Mouse (Mus musculus) heart, postnatal 0 days (tissue): ENCODE results near the gene Cdh22. TPM values are rescaled to one million over a fixed set of nuclear protein-coding genes. Genes with fewer than 3 reads are reported as not detected.

Source experiments
- ATAC-seq: fragments of 200-750 bp; cut with Nextera tagmentation; 2 replicates; pipeline ENCODE4 v1.8.0; 2017; ENCODE audit warnings: low read depth, moderate number of reproducible peaks, moderate library complexity; ENCODE audit not compliant: insufficient read depth
- DNase-seq: peaks from one replicate; pipeline ENCODE4 v3.0.0-alpha.2; 2016; ENCODE audit warnings: low spot score
- H3K27ac ChIP-seq: fragments of 300-500 bp; sonication (generic); 2 replicates; pipeline ENCODE4 v1.5.1; 2014; ENCODE audit warnings: low read depth, mild to moderate bottlenecking
- H3K27me3 ChIP-seq: fragments of 300-500 bp; sonication (generic); 2 replicates; pipeline ENCODE4 v1.6.1; 2014; ENCODE audit warnings: low read length, mixed read lengths; ENCODE audit not compliant: control insufficient read depth, insufficient read depth
- H3K36me3 ChIP-seq: fragments of 300-500 bp; sonication (generic); replicated peaks from 2 replicates; pipeline ENCODE4 v1.6.1; 2014; ENCODE audit warnings: low read length, mixed read lengths; ENCODE audit not compliant: control insufficient read depth, insufficient read depth
- H3K4me1 ChIP-seq: fragments of 300-500 bp; sonication (generic); 2 replicates; pipeline ENCODE4 v1.6.1; 2014; ENCODE audit warnings: antibody characterized with exemption; ENCODE audit not compliant: control insufficient read depth, insufficient read depth
- H3K4me2 ChIP-seq: fragments of 300-500 bp; sonication (generic); 2 replicates; pipeline ENCODE4 v1.6.1; 2014; ENCODE audit warnings: low read depth, mild to moderate bottlenecking, low read length, moderate library complexity
- H3K4me3 ChIP-seq: fragments of 300-500 bp; sonication (generic); 2 replicates; pipeline ENCODE4 v1.5.1; 2014; ENCODE audit warnings: low read depth, low read length
- H3K9ac ChIP-seq: fragments of 300-500 bp; sonication (generic); replicated peaks from 2 replicates; pipeline ENCODE4 v1.6.1; 2014; ENCODE audit warnings: low read depth, low read length, mixed read lengths
- H3K9me3 ChIP-seq: fragments of 300-500 bp; sonication (generic); replicated peaks from 2 replicates; pipeline ENCODE4 v1.6.1; 2016; ENCODE audit warnings: low read length; ENCODE audit not compliant: control insufficient read depth
- CTCF ChIP-seq: IDR thresholded peaks from 2 replicates; pipeline ENCODE4 v1.5.1; 2016; ENCODE audit warnings: antibody characterized with exemption, control low read depth, low read depth
- EP300 ChIP-seq: IDR thresholded peaks from 2 replicates; pipeline ENCODE4 v1.6.1; 2016; ENCODE audit warnings: antibody characterized with exemption, low read depth
- WGBS: fragments of 180-500 bp; shearing (Covaris S2); extraction: QIAGEN DNeasy Blood & Tissue Kit; methylation state at CpG from one replicate; pipeline ENCODE4 v1.1.7; 2014; 5-methylcytosine and 5-hydroxymethylcytosine counted together
- polyA plus RNA-seq: library from polyadenylated mRNA; unstranded; fragments of >200 nt; fragmentation: Nextera tagmentation; extraction: Ambion mirVana; gene quantifications from 2 replicates; pipeline ENCODE4 v1.2.1, GENCODE M21; 2015
- total RNA-seq: library from RNA; depleted of rRNA; stranded (reverse); fragments of >200 nt; gene quantifications from 2 replicates; pipeline ENCODE4 v1.2.3, GENCODE M21; 2014; ENCODE audit warnings: low replicate concordance

Cdh22 gene
- total and polyA plus RNA-seq, 2 experiments from 2014 or later = 0.04 to 0.05 TPM

DNA sequence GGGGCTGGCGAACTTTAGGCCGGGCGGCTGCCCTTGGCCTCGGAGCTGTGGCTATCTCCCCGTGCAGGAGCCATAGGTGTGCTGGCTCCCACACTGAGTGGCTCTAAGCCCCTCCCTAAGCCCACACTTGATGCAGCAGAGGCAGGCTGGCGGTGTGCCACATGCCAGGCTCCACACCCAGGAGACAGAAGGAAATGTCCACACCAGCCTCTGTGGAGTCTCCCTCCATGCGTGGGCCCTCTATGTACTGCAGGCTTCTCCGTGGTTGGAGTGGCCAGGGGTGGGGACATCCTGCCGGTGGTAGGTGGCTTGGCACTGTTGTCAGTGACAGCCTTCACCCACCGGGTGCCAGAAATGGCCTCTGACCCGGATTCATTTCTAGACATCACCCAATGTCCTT, 5.6 kb downstream of the Cdh22 start:
- no peak overlapping the region for H3K4me3 ChIP-seq
- H3K36me3 ChIP-seq = no peaks in the 10 kb centered on the region
- no peak overlapping the region for H3K9ac ChIP-seq
- peaks cover 3% of the 10 kb centered on the region; the same call in 1 of the 2 replicates for H3K4me1 ChIP-seq
- ATAC-seq (no peak), DNase-seq (no peak)
- 77% methylated on average over 11 of the region's 11 CpGs for WGBS
- peaks cover 87% of the 10 kb centered on the region for H3K27me3 ChIP-seq
- H3K27ac ChIP-seq = no peak overlapping the region
- no peaks in the 10 kb centered on the region for H3K9me3 ChIP-seq
- TF ChIP-seq CTCF (no peak), EP300 (no peak)
- no peak overlapping the region for H3K4me2 ChIP-seq

DNA sequence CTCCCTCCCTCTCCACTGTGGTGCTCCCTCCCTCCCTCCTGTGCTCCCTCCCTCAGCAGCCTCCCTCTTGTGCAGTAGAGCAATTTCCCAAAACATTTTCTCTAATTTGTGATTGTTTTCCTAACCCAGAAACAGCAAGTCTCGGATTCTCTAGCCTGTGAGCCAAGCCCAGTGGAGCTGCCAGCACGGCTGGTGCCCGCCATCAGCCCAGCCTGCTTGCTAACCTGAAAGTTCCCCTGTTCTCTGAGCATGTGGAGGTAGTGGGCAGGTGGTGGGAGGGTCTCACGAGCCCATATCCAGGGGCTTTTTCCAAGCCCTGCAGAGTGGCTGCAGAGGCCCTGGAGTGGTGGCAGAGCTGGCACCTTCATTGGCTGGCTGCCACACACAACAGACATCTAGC, 10.8 kb downstream of the Cdh22 start:
- DNase-seq (no peak), ATAC-seq (no peak)
- Histone ChIP-seq H3K27me3 (peaks cover 77% of the 10 kb centered on the region), H3K36me3 (no peaks in the 10 kb centered on the region), H3K4me3 (no peak overlapping the region), H3K27ac (no peak overlapping the region), H3K4me2 (no peak overlapping the region), H3K9ac (no peak overlapping the region), H3K4me1 (no peaks in the 10 kb centered on the region), H3K9me3 (no peaks in the 10 kb centered on the region)
- 50% methylated on average over 4 of the region's 4 CpGs for WGBS
- TF ChIP-seq CTCF (no peak), EP300 (no peak)

GRCm38 (mm10) chr2:165221952-165222351, 12.7 kb downstream of the Cdh22 start:
- TF ChIP-seq CTCF (no peak), EP300 (no peak)
- Histone ChIP-seq H3K4me1 (no peaks in the 10 kb centered on the region), H3K9ac (no peak overlapping the region), H3K27ac (no peak overlapping the region), H3K27me3 (peaks cover 78% of the 10 kb centered on the region), H3K4me2 (no peak overlapping the region), H3K9me3 (no peaks in the 10 kb centered on the region), H3K36me3 (no peaks in the 10 kb centered on the region), H3K4me3 (no peak overlapping the region)
- ATAC-seq (no peak), DNase-seq (no peak)
- WGBS = 8% methylated on average over 9 of the region's 9 CpGs

DNA sequence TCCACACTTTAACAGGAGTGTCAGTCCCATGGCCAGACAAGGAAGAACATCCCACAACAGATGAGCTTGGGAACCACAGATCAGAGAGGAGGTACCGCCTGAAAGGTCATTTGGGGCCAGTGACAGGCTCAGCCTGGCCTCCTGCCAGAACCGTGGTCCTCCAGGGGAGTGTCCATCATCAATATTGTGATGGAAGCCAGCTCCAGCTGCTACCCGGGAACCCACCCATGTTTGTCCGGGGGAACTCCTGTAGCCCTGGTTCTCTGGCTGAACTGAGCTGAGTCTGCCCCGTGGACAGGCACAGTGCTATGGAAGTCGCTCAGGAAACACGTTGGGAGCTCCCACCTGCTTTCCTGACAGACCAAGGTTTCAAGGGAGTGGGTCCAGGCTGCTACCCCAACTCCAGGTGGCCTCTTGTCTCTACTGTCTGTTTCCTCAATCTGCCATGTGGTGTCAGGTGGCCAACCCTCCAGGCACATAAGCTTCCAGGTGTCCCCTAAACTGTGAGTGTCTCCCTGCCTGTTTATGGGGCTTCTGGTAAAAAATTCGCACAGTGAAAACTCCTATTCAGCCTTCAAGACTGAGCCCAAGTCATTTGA, 14.2 kb downstream of the Cdh22 start:
- no peaks in the 10 kb centered on the region for H3K9me3 ChIP-seq
- no peak overlapping the region for H3K4me3 ChIP-seq
- DNase-seq (no peak), ATAC-seq (no peak)
- H3K27ac ChIP-seq = no peak overlapping the region
- H3K4me2 ChIP-seq = no peak overlapping the region
- no peaks in the 10 kb centered on the region for H3K36me3 ChIP-seq
- H3K27me3 ChIP-seq = peaks cover 88% of the 10 kb centered on the region
- WGBS = 55% methylated on average over 8 of the region's 8 CpGs
- peaks cover 6% of the 10 kb centered on the region; the same call in 1 of the 2 replicates for H3K4me1 ChIP-seq
- no peak overlapping the region for H3K9ac ChIP-seq
- no peak for TF ChIP-seq EP300
- TF ChIP-seq CTCF = no peak

GRCm38 (mm10) chr2:165218954-165219353, 15.7 kb downstream of the Cdh22 start:
- H3K4me3 ChIP-seq = no peak overlapping the region
- 86% methylated on average over 8 of the region's 8 CpGs for WGBS
- H3K36me3 ChIP-seq = no peaks in the 10 kb centered on the region
- peaks cover 6% of the 10 kb centered on the region; the same call in 1 of the 2 replicates for H3K4me1 ChIP-seq
- no peak overlapping the region for H3K27ac ChIP-seq
- peaks cover 89% of the 10 kb centered on the region for H3K27me3 ChIP-seq
- no peak for TF ChIP-seq EP300
- no peak for TF ChIP-seq CTCF
- H3K4me2 ChIP-seq = no peak overlapping the region
- ATAC-seq = no peak
- H3K9ac ChIP-seq = no peak overlapping the region
- no peaks in the 10 kb centered on the region for H3K9me3 ChIP-seq
- DNase-seq = no peak
